38 mouse cellular contexts compared by ENCODE assay signal in genomic region chr3:141212255-141212654, GRCm38 (mm10). TPM values are rescaled to one million over a fixed set of nuclear protein-coding genes. Genes with fewer than 3 reads are reported as not detected.
"Had no signal": no experiment of that assay in that cellular context is flagged by ENCODE, and none has a peak within 500 bp of the region (broad histone marks: within the 10 kb centered on the region; RNA-seq: fewer than 3 reads in every experiment).

Pdha2 (minus strand) TSS chr3:141212355.

- ATAC-seq: forebrain, embryonic 13.5 days; forebrain, embryonic 14.5 days; forebrain, embryonic 15.5 days; forebrain, embryonic 16.5 days; forebrain, postnatal 0 days had no signal

- H3K27ac ChIP-seq: embryonic facial prominence, embryonic 10.5 days; embryonic facial prominence, embryonic 12.5 days; embryonic facial prominence, embryonic 13.5 days; embryonic facial prominence, embryonic 15.5 days; forebrain, embryonic 10.5 days; forebrain, embryonic 12.5 days; forebrain, embryonic 13.5 days; forebrain, embryonic 15.5 days; gastrocnemius, adult 2 months; heart, adult 2 months had no signal

- H3K27me3 ChIP-seq: embryonic facial prominence, embryonic 12.5 days; embryonic facial prominence, embryonic 13.5 days; embryonic facial prominence, embryonic 15.5 days; forebrain, embryonic 12.5 days; forebrain, embryonic 13.5 days; forebrain, embryonic 15.5 days had no signal

- DNase-seq: cerebellum, adult 2 months; cerebellum, adult 8-10 months; cerebellum, adult 9-10 months; cerebellum, adult 9-11 months; cerebellum, postnatal 10 days; cerebellum, postnatal 14 days; cerebellum, postnatal 36 days; embryo, embryonic 11 days; forebrain, postnatal 0 days; gastrocnemius, adult 2 months; gastrocnemius, postnatal 10 days; gastrocnemius, postnatal 14 days; gastrocnemius, postnatal 25 days; gastrocnemius, postnatal 36 days; heart, adult 11 months; heart, adult 18-20 months; heart, adult 2 months had no signal

- H3K4me1 ChIP-seq: embryonic facial prominence, embryonic 10.5 days; embryonic facial prominence, embryonic 12.5 days; embryonic facial prominence, embryonic 13.5 days; embryonic facial prominence, embryonic 15.5 days; forebrain, embryonic 10.5 days; forebrain, embryonic 12.5 days had no signal

- H3K4me3 ChIP-seq: embryonic facial prominence, embryonic 10.5 days; embryonic facial prominence, embryonic 12.5 days; embryonic facial prominence, embryonic 13.5 days; embryonic facial prominence, embryonic 15.5 days; erythroblast, embryonic 14.5 days; forebrain, embryonic 10.5 days; forebrain, embryonic 12.5 days; forebrain, embryonic 13.5 days; forebrain, embryonic 15.5 days; gastrocnemius, adult 2 months; heart, adult 2 months had no signal

- H3K36me3 ChIP-seq: embryonic facial prominence, embryonic 10.5 days; embryonic facial prominence, embryonic 12.5 days; embryonic facial prominence, embryonic 13.5 days; embryonic facial prominence, embryonic 15.5 days; forebrain, embryonic 10.5 days; forebrain, embryonic 12.5 days; forebrain, embryonic 15.5 days had no signal

- H3K9me3 ChIP-seq: embryonic facial prominence, embryonic 13.5 days; embryonic facial prominence, embryonic 15.5 days; forebrain, embryonic 15.5 days had no signal

RNA-seq across cellular contexts. Expression of gene Pdha2, which starts in this region (rescaled TPM):
- total RNA-seq: common myeloid progenitor, adult 5-6 weeks; forebrain, postnatal 0 days; gastrocnemius, adult 18-20 months; gastrocnemius, adult 2 months; gastrocnemius, adult 8-10 months; gastrocnemius, postnatal 10 days; gastrocnemius, postnatal 14 days; gastrocnemius, postnatal 25 days; gastrocnemius, postnatal 36 days; gastrocnemius, postnatal 4 days; granulocyte monocyte progenitor cell, adult 5-6 weeks; heart, adult 18-20 months; heart, adult 2 months had no signal
- polyA plus RNA-seq: cerebellum, adult 2 months; cortical plate, adult 2 months; embryonic facial prominence, embryonic 10.5 days; embryonic facial prominence, embryonic 11.5 days; embryonic facial prominence, embryonic 12.5 days; embryonic facial prominence, embryonic 13.5 days; embryonic facial prominence, embryonic 14.5 days; embryonic facial prominence, embryonic 15.5 days; erythroblast, embryonic 14.5 days; forebrain, embryonic 10.5 days; forebrain, embryonic 11.5 days; forebrain, embryonic 12.5 days; forebrain, embryonic 13.5 days; forebrain, embryonic 14.5 days; forebrain, embryonic 15.5 days; forebrain, embryonic 16.5 days; forebrain, postnatal 0 days; frontal cortex, adult 2 months; heart, adult 2 months had no signal
